Mouse (Mus musculus) left cerebral cortex, adult 2 months (tissue): ENCODE measurements around the gene Anks1b. TPM values are rescaled to one million over a fixed set of nuclear protein-coding genes. Genes with fewer than 3 reads are reported as not detected.
A peak's percentile ranks its signal among the peaks of the same experiment; 100 is the strongest.

Experiments
- DNase-seq, 2 experiments: peaks; one replicate each; pipeline ENCODE4 v3.0.0; 2021 to 2022; ENCODE audit warnings: low spot score in 2 of 2, mixed read lengths in 1 of 2; ENCODE audit errors: extremely low spot score in 1 of 2
- H3K27ac ChIP-seq: fragments of 200-600 bp; 2 replicates; pipeline ENCODE4 v1.8.1; 2022
- H3K4me3 ChIP-seq: fragments of 200-600 bp; 2 replicates; pipeline ENCODE4 v1.8.1; 2022
- CTCF ChIP-seq: fragments of 200-600 bp; IDR thresholded peaks from 2 replicates; pipeline ENCODE4 v1.8.1; 2022; ENCODE audit warnings: antibody characterized with exemption, mild to moderate bottlenecking, moderate library complexity
- intact Hi-C: fragments of 180-260 bp; cut with DNase I; formaldehyde crosslinking; loops from one replicate; pipeline ENCODE4 v1.15.1; 2025
- total RNA-seq, 2 experiments: library from RNA; stranded (reverse); gene quantifications; 2 replicates each; pipeline ENCODE4 v1.2.3; 2021

Gene Anks1b
- total RNA-seq, 2 experiments from 2014 or later = 472 to 474 TPM

- no peak for TF ChIP-seq CTCF
- intact Hi-C loops = loop anchor here (2.0 to 5.0 kb wide), 4 partner anchors 63 to 250 kb away; no protein-coding TSS in a partner anchor
- Histone ChIP-seq H3K4me3 (no peak overlapping the region), H3K27ac (peak overlapping the region; percentile 91)
- DNase-seq = peak; percentile 45 to 58
These were observed 558.7 kb downstream of the Anks1b start for GRCm38 (mm10) chr10:90431974-90432373.

DNA sequence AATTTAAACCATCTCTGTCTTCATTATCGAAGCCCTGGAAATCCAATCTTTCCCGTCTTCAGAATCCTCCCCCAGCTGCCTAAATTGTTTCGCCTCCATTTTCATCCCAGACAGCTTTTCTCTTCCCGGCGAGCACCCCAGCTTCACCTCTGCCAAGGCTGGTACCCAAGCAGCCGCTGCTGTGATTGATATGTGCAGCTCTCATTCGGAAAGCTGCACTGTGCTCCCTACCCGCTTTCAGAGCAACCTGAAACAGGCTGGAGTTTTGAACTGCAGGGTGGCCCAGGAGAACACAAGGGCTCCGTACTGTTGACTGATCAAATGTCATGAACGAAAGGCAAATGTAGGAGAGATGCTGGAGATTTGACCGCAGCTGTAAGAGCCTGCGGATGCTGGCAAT, 559.2 kb downstream of the Anks1b start:
- peak in 1 of 2 experiments; percentile 16 for DNase-seq
- intact Hi-C loops = loop anchor here (2.0 to 5.0 kb wide), 4 partner anchors 62 to 250 kb away; no protein-coding TSS in a partner anchor
- peak overlapping the region; percentile 35 for H3K4me3 ChIP-seq
- peak overlapping the region; percentile 91 for H3K27ac ChIP-seq
- TF ChIP-seq CTCF = no peak

- Histone ChIP-seq H3K27ac (no peak overlapping the region), H3K4me3 (no peak overlapping the region)
- intact Hi-C loops = no loop called here
- no peak for TF ChIP-seq CTCF
- DNase-seq = no peak
These were observed 567.7 kb downstream of the Anks1b start for GRCm38 (mm10) chr10:90441036-90441435.

GRCm38 (mm10) chr10:90441656-90442055, 568.3 kb downstream of the Anks1b start:
- H3K27ac ChIP-seq = no peak overlapping the region
- no peak for DNase-seq
- intact Hi-C loops = no loop called here
- no peak overlapping the region for H3K4me3 ChIP-seq
- no peak for TF ChIP-seq CTCF

GRCm38 (mm10) chr10:90464906-90465305, 591.6 kb downstream of the Anks1b start:
- Histone ChIP-seq H3K27ac (no peak overlapping the region), H3K4me3 (no peak overlapping the region)
- no peak for TF ChIP-seq CTCF
- no peak for DNase-seq
- intact Hi-C loops = no loop called here

- no peak overlapping the region for H3K27ac ChIP-seq
- DNase-seq = no peak
- H3K4me3 ChIP-seq = no peak overlapping the region
- intact Hi-C loops = no loop called here
- no peak for TF ChIP-seq CTCF
These were observed 592.1 kb downstream of the Anks1b start for GRCm38 (mm10) chr10:90465426-90465825.

DNA sequence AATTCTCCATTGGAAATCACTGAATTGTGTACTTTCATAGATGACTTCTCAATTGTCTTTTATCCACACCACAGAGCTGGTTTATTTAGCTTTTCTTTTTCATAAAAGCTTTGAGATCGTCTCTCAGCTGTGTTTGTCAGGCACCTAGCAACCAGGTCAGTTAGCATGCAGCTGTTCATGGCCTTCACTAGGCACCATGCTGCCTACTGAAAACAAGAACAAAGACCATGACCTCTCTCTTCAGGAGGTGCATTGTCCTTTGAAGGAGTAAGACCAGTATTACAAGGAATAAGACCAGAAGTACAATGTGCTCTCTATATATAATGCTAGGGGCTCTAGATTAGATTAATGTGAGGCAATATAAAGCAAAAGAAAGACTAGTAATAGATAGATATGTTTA, 594.2 kb downstream of the Anks1b start:
- Histone ChIP-seq H3K4me3 (no peak overlapping the region), H3K27ac (no peak overlapping the region)
- TF ChIP-seq CTCF = no peak
- DNase-seq = no peak
- intact Hi-C loops = no loop called here

- intact Hi-C loops = loop anchor here (5.0 kb wide), 1 partner anchor 184 kb away; no protein-coding TSS in a partner anchor
- peak; percentile 37 to 55 for DNase-seq
- TF ChIP-seq CTCF = no peak
- Histone ChIP-seq H3K4me3 (no peak overlapping the region), H3K27ac (peak overlapping the region; percentile 89)
These were observed 620.1 kb downstream of the Anks1b start for GRCm38 (mm10) chr10:90493436-90493835.

- no peak for DNase-seq
- Histone ChIP-seq H3K4me3 (no peak overlapping the region), H3K27ac (peak overlapping the region; percentile 89)
- intact Hi-C loops = loop anchor here (2.0 to 5.0 kb wide), 3 partner anchors 61 to 183 kb away; no protein-coding TSS in a partner anchor
- no peak for TF ChIP-seq CTCF
These were observed 620.8 kb downstream of the Anks1b start for GRCm38 (mm10) chr10:90493996-90494642.

DNA sequence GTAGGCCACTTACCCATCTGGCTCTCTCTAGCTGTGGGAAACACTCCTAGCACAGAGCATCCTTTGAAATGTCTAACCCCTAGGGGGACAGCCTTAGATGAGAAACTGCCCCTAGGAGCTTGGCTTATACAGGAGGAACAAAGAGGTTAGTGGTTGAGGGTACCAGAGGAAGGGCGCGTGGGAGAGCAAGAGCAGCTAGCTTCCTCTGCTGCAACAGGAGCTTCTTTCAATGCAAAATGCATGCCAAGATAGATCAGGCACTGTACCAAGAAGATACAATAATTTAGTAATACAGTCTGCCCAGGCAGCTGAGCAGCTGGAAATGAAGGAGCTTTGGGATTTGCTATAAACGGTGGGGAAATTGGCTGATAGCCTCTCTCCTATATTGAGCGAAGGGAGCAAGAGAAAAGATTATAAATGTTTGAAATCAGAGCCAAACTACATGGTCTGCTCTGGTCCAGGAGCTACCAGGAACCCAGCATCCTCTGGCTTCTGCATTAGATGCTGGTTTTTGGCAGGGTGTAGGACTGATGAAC, 621.7 kb downstream of the Anks1b start:
- H3K4me3 ChIP-seq = no peak overlapping the region
- intact Hi-C loops = loop anchor here (2.0 to 5.0 kb wide), 3 partner anchors 62 to 182 kb away; no protein-coding TSS in a partner anchor
- H3K27ac ChIP-seq = peak overlapping the region; percentile 89
- DNase-seq = peak; percentile 19 to 36
- TF ChIP-seq CTCF = peak; percentile 7

GRCm38 (mm10) chr10:90507561-90507960, 634.3 kb downstream of the Anks1b start:
- Histone ChIP-seq H3K4me3 (no peak overlapping the region), H3K27ac (no peak overlapping the region)
- intact Hi-C loops = no loop called here
- DNase-seq = no peak
- TF ChIP-seq CTCF = no peak

GRCm38 (mm10) chr10:90512801-90513200, 639.5 kb downstream of the Anks1b start:
- TF ChIP-seq CTCF = no peak
- DNase-seq = no peak
- H3K27ac ChIP-seq = no peak overlapping the region
- no peak overlapping the region for H3K4me3 ChIP-seq
- intact Hi-C loops = no loop called here

DNA sequence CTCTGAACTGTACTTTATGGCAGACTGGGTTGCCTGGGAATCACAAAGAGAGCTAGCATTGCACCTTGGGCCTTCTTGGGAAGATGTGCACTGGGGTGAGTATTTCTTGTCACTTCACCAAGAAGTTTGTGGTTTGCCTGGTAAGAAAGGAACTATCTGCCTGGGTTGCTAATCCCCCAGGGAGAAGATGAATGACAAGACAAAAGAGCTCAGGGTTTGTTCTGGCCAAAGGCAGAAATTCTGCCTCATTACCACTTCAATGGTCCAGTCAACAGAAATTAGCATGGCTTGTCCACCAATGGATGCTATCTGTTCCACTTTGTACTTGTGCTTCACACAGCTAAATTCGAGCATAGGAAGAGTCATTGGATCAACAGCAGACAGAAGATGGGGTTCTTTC, 658.5 kb downstream of the Anks1b start:
- H3K27ac ChIP-seq = no peak overlapping the region
- no peak for TF ChIP-seq CTCF
- DNase-seq = no peak
- intact Hi-C loops = no loop called here
- no peak overlapping the region for H3K4me3 ChIP-seq
